9 mouse cellular contexts compared by ENCODE assay signal in genomic region chr6:105090882-105091281, GRCm38 (mm10).
DNase-seq lines count a peak whose midpoint lies in the region; ATAC-seq and TF ChIP-seq lines count a peak whose summit lies in the region.
"Had no signal": no experiment of that assay in that cellular context is flagged by ENCODE, and none has a peak within 500 bp of the region (broad histone marks: within the 10 kb centered on the region; RNA-seq: fewer than 3 reads in every experiment).

No protein-coding gene starts in this region.

- no peak overlapping the region for H3K4me2 ChIP-seq in heart, postnatal 0 days (ENCODE audit: low read depth, low read length)
- H3K4me2 ChIP-seq: heart, embryonic 15.5 days had no signal

- no peaks in the 10 kb centered on the region for H3K36me3 ChIP-seq in heart, postnatal 0 days (replicated peaks; ENCODE audit: control insufficient read depth, insufficient read depth, low read length)
- H3K36me3 ChIP-seq in embryonic facial prominence, embryonic 10.5 days (replicated peaks) = no peaks in the 10 kb centered on the region
- H3K36me3 ChIP-seq: heart, embryonic 15.5 days had no signal

- no peak overlapping the region for H3K9ac ChIP-seq in heart, postnatal 0 days (replicated peaks; ENCODE audit: low read depth, low read length)
- H3K9ac ChIP-seq: heart, embryonic 15.5 days had no signal

- no peaks in the 10 kb centered on the region for H3K9me3 ChIP-seq in heart, postnatal 0 days (replicated peaks; ENCODE audit: control insufficient read depth, low read length)
- no peaks in the 10 kb centered on the region for H3K9me3 ChIP-seq in embryonic facial prominence, embryonic 10.5 days
- H3K9me3 ChIP-seq: heart, embryonic 15.5 days had no signal

- DNase-seq in heart, postnatal 0 days (ENCODE audit: low spot score) = no peak
- DNase-seq in heart, postnatal 14 days = no peak
- peak; percentile 3 for DNase-seq in right cerebral cortex, adult 18-20 months
- DNase-seq in right cerebral cortex, postnatal 25 days = no peak
- peak; percentile 52 for DNase-seq in embryonic facial prominence, embryonic 10.5 days (ENCODE audit: low spot score)
- peak; percentile 14 to 26 for DNase-seq in left cerebral cortex, postnatal 14 days (ENCODE audit: low spot score in 2 of 2)
- DNase-seq in thymus, postnatal 25 days = no peak
- DNase-seq in gastrocnemius, postnatal 25 days = no peak

- H3K4me3 ChIP-seq in heart, postnatal 0 days (ENCODE audit: low read depth, low read length) = no peak overlapping the region
- no peak overlapping the region for H3K4me3 ChIP-seq in embryonic facial prominence, embryonic 10.5 days
- H3K4me3 ChIP-seq: heart, embryonic 15.5 days had no signal

- no peak overlapping the region for H3K27ac ChIP-seq in heart, postnatal 0 days (ENCODE audit: low read depth)
- no peak overlapping the region for H3K27ac ChIP-seq in embryonic facial prominence, embryonic 10.5 days (replicated peaks)
- H3K27ac ChIP-seq: heart, embryonic 15.5 days had no signal

- no peaks in the 10 kb centered on the region for H3K4me1 ChIP-seq in heart, postnatal 0 days (ENCODE audit: control insufficient read depth, insufficient read depth)
- H3K4me1 ChIP-seq in embryonic facial prominence, embryonic 10.5 days = no peaks in the 10 kb centered on the region
- H3K4me1 ChIP-seq: heart, embryonic 15.5 days had no signal

- no peaks in the 10 kb centered on the region for H3K27me3 ChIP-seq in heart, postnatal 0 days (ENCODE audit: control insufficient read depth, insufficient read depth, low read length)
- H3K27me3 ChIP-seq in embryonic facial prominence, embryonic 10.5 days (replicated peaks; ENCODE audit: low read depth, poor library complexity, severe bottlenecking) = no peaks in the 10 kb centered on the region
- H3K27me3 ChIP-seq: heart, embryonic 15.5 days had no signal

- intact Hi-C loops in heart, postnatal 14 days (cut with DNase I) = no loop called here
- intact Hi-C loops in left cerebral cortex, postnatal 14 days (cut with DNase I) = no loop called here

- WGBS in heart, postnatal 0 days = 14% methylated on average over 1 of the region's 1 CpGs
- WGBS in embryonic facial prominence, embryonic 10.5 days = 15% methylated on average over 1 of the region's 1 CpGs

- no peak for TF ChIP-seq EP300 in heart, postnatal 0 days (IDR thresholded peaks at IDR 0.05; ENCODE audit: low read depth)

- ATAC-seq in heart, postnatal 0 days (ENCODE audit: insufficient read depth, low read depth) = no peak

- TF ChIP-seq CTCF in heart, postnatal 0 days (IDR thresholded peaks at IDR 0.05; ENCODE audit: low read depth) = peak; percentile 25; the same call in 1 of the 2 replicates

Comparison
In these comparisons a context has a peak if more than half of its experiments do, and no peak if none do; other contexts are left out.
1. DNase-seq: peak in right cerebral cortex, adult 18-20 months (single experiment), embryonic facial prominence, embryonic 10.5 days (single experiment) and left cerebral cortex, postnatal 14 days (2 of 2); none in heart, postnatal 0 days (single experiment), heart, postnatal 14 days (0 of 2), right cerebral cortex, postnatal 25 days (single experiment), thymus, postnatal 25 days (single experiment) and gastrocnemius, postnatal 25 days (single experiment).